Mouse (Mus musculus): ENCODE data around the gene Wrap53. TPM values are rescaled to one million over a fixed set of nuclear protein-coding genes. Genes with fewer than 3 reads are reported as not detected.

The Wrap53 gene
- 9.2 TPM for polyA plus RNA-seq (2014; fragmentation: Illumina TruSeq; extraction: RNeasy Lipid Tissue Mini Kit (QIAGEN cat#74804); ENCODE audit: low read depth, low replicate concordance)

DNA sequence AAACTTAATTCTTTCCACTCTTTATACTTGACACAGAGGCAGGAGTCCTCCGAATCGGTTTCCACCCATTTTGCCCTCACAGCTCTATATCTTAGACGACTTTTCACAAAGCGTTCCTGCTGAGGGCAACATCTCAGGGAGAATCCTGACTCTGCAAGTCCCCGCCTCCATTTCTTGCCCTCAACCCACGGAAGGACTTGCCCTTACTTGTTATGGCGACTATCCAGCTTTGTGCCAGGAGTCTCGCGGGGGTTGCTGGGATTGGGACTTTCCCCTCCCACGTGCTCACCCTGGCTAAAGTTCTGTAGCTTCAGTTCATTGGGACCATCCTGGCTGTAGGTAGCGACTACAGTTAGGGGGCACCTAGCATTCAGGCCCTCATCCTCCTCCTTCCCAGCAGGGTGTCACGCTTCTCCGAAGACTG is at the start of gene Wrap53, which contains the start of gene Trp53:
Gene Wrap53 (minus strand): TSS at position 165 of the 424 bp plus-strand sequence.
Gene Trp53 (plus strand): TSS at position 269 of the 424 bp plus-strand sequence.

DNA sequence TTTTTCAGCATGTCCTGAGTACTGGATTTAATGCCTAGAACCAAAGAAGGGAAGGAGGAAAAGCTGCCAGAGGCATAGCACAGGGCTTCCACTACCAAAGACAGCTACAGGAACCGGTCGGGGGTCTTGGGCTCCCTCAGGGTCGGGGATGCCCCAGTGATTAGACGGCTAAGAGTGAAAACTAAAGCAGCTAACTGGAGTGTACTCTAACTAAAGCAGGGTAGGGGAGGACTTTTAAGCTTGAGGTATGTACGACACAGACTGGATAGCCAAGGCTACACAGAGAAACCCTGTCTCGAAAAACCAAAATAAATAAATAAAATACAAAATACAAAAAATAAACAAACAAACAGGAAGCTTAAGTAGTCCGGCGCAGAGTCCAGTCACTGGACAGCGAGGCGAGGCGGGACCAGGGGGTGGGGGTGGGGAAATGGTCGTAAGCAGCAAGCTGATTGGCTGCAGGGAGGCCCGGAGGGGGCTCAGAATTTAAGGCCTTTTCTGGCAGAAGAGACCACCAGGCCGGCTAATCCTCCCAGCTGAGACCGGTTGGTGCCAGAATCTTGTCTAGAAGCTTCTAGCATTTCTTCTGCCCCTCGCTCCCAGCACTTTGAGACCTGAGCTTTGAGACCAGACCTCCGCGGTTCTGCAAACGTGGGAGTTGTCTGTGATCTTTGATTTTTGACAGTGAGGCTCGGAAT is 41.7 kb upstream of the Wrap53 start, which contains the start of gene Sat2:
Gene Sat2 (plus strand): TSS at position 454 of the 698 bp plus-strand sequence.

DNA sequence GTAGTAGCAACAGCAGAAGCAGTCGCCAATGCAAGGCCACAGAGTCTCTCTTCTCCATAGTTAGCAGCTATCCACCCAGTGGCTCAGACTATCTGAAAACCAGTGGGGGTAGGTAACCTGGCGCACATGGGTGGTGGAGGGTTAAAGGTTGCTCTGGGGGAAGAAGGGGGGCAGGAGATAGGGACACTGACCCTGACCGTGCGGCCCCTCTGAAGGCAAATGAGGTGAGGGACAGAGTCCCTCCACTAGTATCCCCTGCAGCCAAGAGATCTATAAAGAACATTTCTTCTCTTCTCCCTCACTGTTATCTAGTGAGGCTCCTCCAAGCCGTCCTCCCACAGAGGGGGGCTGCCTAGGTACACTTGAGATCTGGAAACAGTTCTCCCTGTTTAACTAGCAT is 37.8 kb upstream of the Wrap53 start, which contains the start of gene Shbg:
Gene Shbg (minus strand): TSS at position 101 of the 400 bp plus-strand sequence.

DNA sequence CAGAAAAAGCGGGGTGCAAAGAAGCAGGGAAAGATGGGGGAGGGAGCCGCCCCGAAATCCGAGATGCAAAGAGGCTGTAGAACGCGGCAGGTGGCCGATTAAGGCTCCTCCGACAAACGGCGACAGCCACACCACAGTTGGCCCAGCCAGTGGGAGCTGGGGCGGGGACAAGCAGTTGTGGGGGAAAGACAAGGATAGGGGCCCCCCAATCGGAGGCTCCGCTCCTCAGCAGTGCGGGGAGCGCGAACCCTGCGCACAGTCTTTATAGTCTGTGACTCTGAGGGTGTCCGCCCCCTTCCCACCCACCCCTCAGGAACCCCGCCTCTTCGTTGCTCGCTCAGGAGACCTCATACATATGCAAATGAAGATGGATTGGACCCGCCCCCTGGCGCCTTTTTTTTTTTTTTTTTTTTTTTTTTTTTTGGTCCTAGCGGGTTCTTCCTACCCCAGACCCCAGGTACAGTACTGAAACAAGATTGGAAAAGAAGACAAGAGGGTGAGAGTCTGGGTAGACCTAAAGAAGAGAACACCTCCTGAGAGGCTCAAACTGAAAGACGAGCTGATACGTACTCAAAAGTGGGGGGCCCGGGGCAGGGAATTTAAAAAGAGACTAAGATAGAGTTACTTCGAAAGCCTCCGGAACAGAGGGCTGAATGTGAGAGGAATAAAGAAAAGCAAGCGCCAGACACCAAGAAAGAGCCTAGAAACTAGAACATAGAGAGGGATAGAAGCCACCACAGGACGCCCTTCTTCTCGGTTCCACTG is 25.9 kb upstream of the Wrap53 start, which contains the start of gene Atp1b2:
Gene Atp1b2 (minus strand): TSS at position 217 of the 765 bp plus-strand sequence.

DNA sequence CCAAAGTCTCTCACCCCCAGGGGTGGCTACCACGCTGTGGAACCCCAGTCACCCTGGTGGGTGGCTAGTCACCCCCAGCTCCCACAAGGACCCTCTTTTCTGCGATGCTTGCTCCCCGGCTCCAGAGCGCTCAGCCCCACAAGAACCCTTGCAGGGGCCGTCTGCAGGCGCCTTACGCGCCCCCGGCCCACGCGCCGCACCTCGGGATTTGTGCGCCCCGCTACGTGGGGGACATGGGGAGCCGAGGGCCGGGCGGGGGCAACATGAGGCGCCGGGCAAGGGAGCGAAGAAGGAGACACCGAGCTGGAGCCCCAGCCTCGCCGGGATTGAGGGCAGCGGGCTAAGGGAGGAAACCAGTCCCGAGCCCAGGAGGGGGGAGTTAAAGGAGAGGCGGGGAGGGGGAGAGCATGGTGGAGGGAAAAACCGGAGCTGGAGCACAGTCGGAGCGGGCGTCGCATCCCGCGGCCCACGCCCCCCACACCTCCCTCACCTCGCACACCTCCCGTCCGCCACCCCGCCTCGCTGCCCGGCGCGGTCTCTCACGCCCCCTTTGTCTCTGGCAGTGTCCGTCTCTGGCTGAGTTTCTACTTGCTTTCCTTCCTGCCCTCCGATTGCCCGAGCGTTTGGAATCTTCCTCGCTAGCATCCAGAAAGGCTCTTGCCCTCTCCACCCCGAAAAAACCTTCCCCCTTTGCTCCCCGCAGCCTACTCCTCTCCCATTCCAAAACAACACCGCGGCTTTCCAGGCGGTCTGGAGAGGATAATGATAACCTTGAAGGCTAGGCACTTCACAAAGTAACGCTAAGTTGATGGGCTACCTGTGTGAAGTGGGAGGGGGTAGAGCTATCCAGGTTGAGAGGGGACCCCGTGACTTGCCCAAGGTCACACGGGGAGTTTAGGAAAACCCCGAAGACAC is 19.9 kb downstream of the Wrap53 start, which contains the start of gene Efnb3:
Gene Efnb3 (minus strand): TSS at position 355 of the 915 bp plus-strand sequence.

DNA sequence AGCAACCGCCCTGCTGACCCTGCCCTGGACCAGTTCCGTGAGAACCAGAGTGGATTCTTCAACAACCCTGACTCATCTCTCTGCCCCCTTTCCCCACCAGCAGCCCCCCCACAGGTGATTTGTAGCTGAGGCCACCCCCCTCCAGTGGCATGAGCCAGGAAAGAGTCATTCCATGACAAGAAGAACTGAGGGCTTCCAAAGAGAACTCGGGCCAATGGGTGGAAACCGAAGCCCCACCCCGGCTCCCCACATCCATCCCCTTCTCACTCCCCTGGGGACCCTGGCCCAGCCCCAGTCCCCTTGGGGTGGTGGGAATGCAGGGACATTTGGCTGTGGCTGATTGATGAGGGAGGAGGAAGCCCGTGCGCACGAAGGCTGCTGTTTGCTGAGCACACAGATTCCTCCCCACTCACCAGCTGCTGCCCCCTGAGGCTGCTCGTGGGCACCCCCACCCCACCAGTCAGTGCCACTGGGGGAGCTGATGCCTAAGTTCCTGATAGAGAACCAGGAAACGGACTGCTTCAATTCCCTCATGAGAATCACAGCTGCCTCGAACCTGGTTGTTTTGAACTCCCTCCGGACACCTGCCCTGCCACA is 30.9 kb downstream of the Wrap53 start, which contains the start of gene Dnah2:
Gene Dnah2 (minus strand): TSS at position 51 of the 597 bp plus-strand sequence.

Other genes starting within 250 kb of the Wrap53 start
- 1.6 TPM for gene Rnf227, start 239.8 kb downstream of the Wrap53 start, polyA plus RNA-seq (2014; fragmentation: Illumina TruSeq; extraction: RNeasy Lipid Tissue Mini Kit (QIAGEN cat#74804); ENCODE audit: low read depth, low replicate concordance)
- gene Chd3, start 210.8 kb downstream of the Wrap53 start, polyA plus RNA-seq (2014; fragmentation: Illumina TruSeq; extraction: RNeasy Lipid Tissue Mini Kit (QIAGEN cat#74804); ENCODE audit: low read depth, low replicate concordance) = 88.6 TPM
- gene Naa38, start 184.8 kb downstream of the Wrap53 start, polyA plus RNA-seq (2014; fragmentation: Illumina TruSeq; extraction: RNeasy Lipid Tissue Mini Kit (QIAGEN cat#74804); ENCODE audit: low read depth, low replicate concordance) = 115 TPM
- 37.7 TPM for gene Cyb5d1, start 184.6 kb downstream of the Wrap53 start, polyA plus RNA-seq (2014; fragmentation: Illumina TruSeq; extraction: RNeasy Lipid Tissue Mini Kit (QIAGEN cat#74804); ENCODE audit: low read depth, low replicate concordance)
- 10.2 TPM for gene Tmem88, start 182.0 kb downstream of the Wrap53 start, polyA plus RNA-seq (2014; fragmentation: Illumina TruSeq; extraction: RNeasy Lipid Tissue Mini Kit (QIAGEN cat#74804); ENCODE audit: low read depth, low replicate concordance)
- 22.5 TPM for gene Kdm6b, start 166.6 kb downstream of the Wrap53 start, polyA plus RNA-seq (2014; fragmentation: Illumina TruSeq; extraction: RNeasy Lipid Tissue Mini Kit (QIAGEN cat#74804); ENCODE audit: low read depth, low replicate concordance)
- 1.2 TPM for gene Dnah2, start 31.1 kb downstream of the Wrap53 start, polyA plus RNA-seq (2014; fragmentation: Illumina TruSeq; extraction: RNeasy Lipid Tissue Mini Kit (QIAGEN cat#74804); ENCODE audit: low read depth, low replicate concordance)
- gene Efnb3, start 20.1 kb downstream of the Wrap53 start, polyA plus RNA-seq (2014; fragmentation: Illumina TruSeq; extraction: RNeasy Lipid Tissue Mini Kit (QIAGEN cat#74804); ENCODE audit: low read depth, low replicate concordance) = 1.1 TPM
- 35.1 TPM for gene Trp53, start 104 bp upstream of the Wrap53 start, polyA plus RNA-seq (2014; fragmentation: Illumina TruSeq; extraction: RNeasy Lipid Tissue Mini Kit (QIAGEN cat#74804); ENCODE audit: low read depth, low replicate concordance)
- 14.8 TPM for gene Atp1b2, start 25.7 kb upstream of the Wrap53 start, polyA plus RNA-seq (2014; fragmentation: Illumina TruSeq; extraction: RNeasy Lipid Tissue Mini Kit (QIAGEN cat#74804); ENCODE audit: low read depth, low replicate concordance)
- not detected for gene Shbg, start 37.6 kb upstream of the Wrap53 start, polyA plus RNA-seq (2014; fragmentation: Illumina TruSeq; extraction: RNeasy Lipid Tissue Mini Kit (QIAGEN cat#74804); ENCODE audit: low read depth, low replicate concordance)
- 16.0 TPM for gene Sat2, start 41.8 kb upstream of the Wrap53 start, polyA plus RNA-seq (2014; fragmentation: Illumina TruSeq; extraction: RNeasy Lipid Tissue Mini Kit (QIAGEN cat#74804); ENCODE audit: low read depth, low replicate concordance)
- gene Fxr2, start 52.7 kb upstream of the Wrap53 start, polyA plus RNA-seq (2014; fragmentation: Illumina TruSeq; extraction: RNeasy Lipid Tissue Mini Kit (QIAGEN cat#74804); ENCODE audit: low read depth, low replicate concordance) = 64.4 TPM
- 0.92 TPM for gene Sox15, start 75.1 kb upstream of the Wrap53 start, polyA plus RNA-seq (2014; fragmentation: Illumina TruSeq; extraction: RNeasy Lipid Tissue Mini Kit (QIAGEN cat#74804); ENCODE audit: low read depth, low replicate concordance)
- gene Mpdu1, start 82.4 kb upstream of the Wrap53 start, polyA plus RNA-seq (2014; fragmentation: Illumina TruSeq; extraction: RNeasy Lipid Tissue Mini Kit (QIAGEN cat#74804); ENCODE audit: low read depth, low replicate concordance) = 89.0 TPM
- 45.6 TPM for gene Cd68, start 85.9 kb upstream of the Wrap53 start, polyA plus RNA-seq (2014; fragmentation: Illumina TruSeq; extraction: RNeasy Lipid Tissue Mini Kit (QIAGEN cat#74804); ENCODE audit: low read depth, low replicate concordance)
- gene Eif4a1, start 92.2 kb upstream of the Wrap53 start, polyA plus RNA-seq (2014; fragmentation: Illumina TruSeq; extraction: RNeasy Lipid Tissue Mini Kit (QIAGEN cat#74804); ENCODE audit: low read depth, low replicate concordance) = 395 TPM
- gene Senp3, start 101.8 kb upstream of the Wrap53 start, polyA plus RNA-seq (2014; fragmentation: Illumina TruSeq; extraction: RNeasy Lipid Tissue Mini Kit (QIAGEN cat#74804); ENCODE audit: low read depth, low replicate concordance) = 67.4 TPM
- 5.4 TPM for gene Tnfsf13, start 105.5 kb upstream of the Wrap53 start, polyA plus RNA-seq (2014; fragmentation: Illumina TruSeq; extraction: RNeasy Lipid Tissue Mini Kit (QIAGEN cat#74804); ENCODE audit: low read depth, low replicate concordance)
- 19.2 TPM for gene Tnfsf12, start 115.6 kb upstream of the Wrap53 start, polyA plus RNA-seq (2014; fragmentation: Illumina TruSeq; extraction: RNeasy Lipid Tissue Mini Kit (QIAGEN cat#74804); ENCODE audit: low read depth, low replicate concordance)
- 8.1 TPM for gene Tnfsfm13, start 115.8 kb upstream of the Wrap53 start, polyA plus RNA-seq (2014; fragmentation: Illumina TruSeq; extraction: RNeasy Lipid Tissue Mini Kit (QIAGEN cat#74804); ENCODE audit: low read depth, low replicate concordance)
- gene Polr2a, start 178.4 kb upstream of the Wrap53 start, polyA plus RNA-seq (2014; fragmentation: Illumina TruSeq; extraction: RNeasy Lipid Tissue Mini Kit (QIAGEN cat#74804); ENCODE audit: low read depth, low replicate concordance) = 43.9 TPM
- gene Slc35g3, start 181.7 kb upstream of the Wrap53 start, polyA plus RNA-seq (2014; fragmentation: Illumina TruSeq; extraction: RNeasy Lipid Tissue Mini Kit (QIAGEN cat#74804); ENCODE audit: low read depth, low replicate concordance) = 1.5 TPM
- 28.9 TPM for gene Zbtb4, start 185.7 kb upstream of the Wrap53 start, polyA plus RNA-seq (2014; fragmentation: Illumina TruSeq; extraction: RNeasy Lipid Tissue Mini Kit (QIAGEN cat#74804); ENCODE audit: low read depth, low replicate concordance)
- 8.3 TPM for gene Chrnb1, start 215.7 kb upstream of the Wrap53 start, polyA plus RNA-seq (2014; fragmentation: Illumina TruSeq; extraction: RNeasy Lipid Tissue Mini Kit (QIAGEN cat#74804); ENCODE audit: low read depth, low replicate concordance)
- 8.7 TPM for gene Fgf11, start 221.6 kb upstream of the Wrap53 start, polyA plus RNA-seq (2014; fragmentation: Illumina TruSeq; extraction: RNeasy Lipid Tissue Mini Kit (QIAGEN cat#74804); ENCODE audit: low read depth, low replicate concordance)
- gene Tmem102, start 225.4 kb upstream of the Wrap53 start, polyA plus RNA-seq (2014; fragmentation: Illumina TruSeq; extraction: RNeasy Lipid Tissue Mini Kit (QIAGEN cat#74804); ENCODE audit: low read depth, low replicate concordance) = 13.6 TPM
- 2.2 TPM for gene Gm39566, start 235.0 kb upstream of the Wrap53 start, polyA plus RNA-seq (2014; fragmentation: Illumina TruSeq; extraction: RNeasy Lipid Tissue Mini Kit (QIAGEN cat#74804); ENCODE audit: low read depth, low replicate concordance)
- 14.1 TPM for gene Spem2, start 238.2 kb upstream of the Wrap53 start, polyA plus RNA-seq (2014; fragmentation: Illumina TruSeq; extraction: RNeasy Lipid Tissue Mini Kit (QIAGEN cat#74804); ENCODE audit: low read depth, low replicate concordance)
- 23.3 TPM for gene Spem1, start 241.9 kb upstream of the Wrap53 start, polyA plus RNA-seq (2014; fragmentation: Illumina TruSeq; extraction: RNeasy Lipid Tissue Mini Kit (QIAGEN cat#74804); ENCODE audit: low read depth, low replicate concordance)